Mouse (Mus musculus) MEL (cell line): Measurements from ENCODE around the gene Klhl3.

Experiments used
- CHD2 ChIP-seq: IDR thresholded peaks from 2 replicates; pipeline ENCODE4 v1.6.1; 2011; ENCODE audit warnings: low read length, improper control_type of control experiment
- CTCF ChIP-seq, 3 experiments: IDR thresholded peaks in 2 of 3; conservative IDR thresholded peaks in 1 of 3; 2 replicates each; pipeline ENCODE4 v1.5.1; 2011 to 2012; ENCODE audit warnings: low read length in 3 of 3, low read depth in 2 of 3, mild to moderate bottlenecking in 2 of 3, improper control_type of control experiment in 1 of 3, inconsistent platforms in 1 of 3, mixed read lengths in 1 of 3, moderate library complexity in 1 of 3; ENCODE audit not compliant: control insufficient read depth in 1 of 3, insufficient read depth in 1 of 3, poor library complexity in 1 of 3, severe bottlenecking in 1 of 3
- EP300 ChIP-seq, 2 experiments: IDR thresholded peaks; 2 replicates each; pipeline ENCODE4 v1.6.1; 2011; ENCODE audit warnings: improper control_type of control experiment in 2 of 2, low read length in 2 of 2, low read depth in 1 of 2, mild to moderate bottlenecking in 1 of 2
- GATA1 ChIP-seq: IDR thresholded peaks from 2 replicates; pipeline ENCODE4 v1.6.1; 2011; ENCODE audit warnings: low read depth, low read length, improper control_type of control experiment
- POLR2A ChIP-seq, 2 experiments: IDR thresholded peaks; 2 replicates each; pipeline ENCODE4 v1.6.1; 2011 to 2012; ENCODE audit warnings: low read length in 2 of 2, mild to moderate bottlenecking in 2 of 2, control low read depth in 1 of 2, improper control_type of control experiment in 1 of 2, low read depth in 1 of 2, moderate library complexity in 1 of 2; ENCODE audit not compliant: control insufficient read depth in 1 of 2, insufficient read depth in 1 of 2, poor library complexity in 1 of 2
- RCOR1 ChIP-seq: IDR thresholded peaks from 2 replicates; pipeline ENCODE4 v1.6.1; 2012; ENCODE audit warnings: low read depth, mild to moderate bottlenecking, inconsistent platforms, low read length, improper control_type of control experiment
- TAL1 ChIP-seq: IDR thresholded peaks from 2 replicates; pipeline ENCODE4 v1.6.1; 2012; ENCODE audit warnings: mild to moderate bottlenecking, inconsistent platforms, low read length, moderate library complexity, mixed read lengths
- USF2 ChIP-seq, 2 experiments: IDR thresholded peaks; 2 replicates each; pipeline ENCODE4 v1.6.1; 2011 to 2012; ENCODE audit warnings: improper control_type of control experiment in 2 of 2, low read length in 2 of 2, borderline replicate concordance in 1 of 2, inconsistent platforms in 1 of 2, low read depth in 1 of 2, mild to moderate bottlenecking in 1 of 2; ENCODE audit not compliant: insufficient read depth in 1 of 2
- ZNF384 ChIP-seq: IDR thresholded peaks from 2 replicates; pipeline ENCODE4 v1.6.1; 2012; ENCODE audit warnings: low read depth, mild to moderate bottlenecking, inconsistent platforms, low read length, improper control_type of control experiment

- TF ChIP-seq CTCF (IDR thresholded peaks at IDR 0.05 in 2 of 3, conservative IDR thresholded peaks at IDR 0.05 in 1 of 3; ENCODE audit: control insufficient read depth in 1 of 3, insufficient read depth in 1 of 3, low read depth in 2 of 3, low read length in 3 of 3, poor library complexity in 1 of 3, severe bottlenecking in 1 of 3) (no peak), EP300 (IDR thresholded peaks at IDR 0.05; ENCODE audit: low read depth in 1 of 2, low read length in 2 of 2) (no peak), RCOR1 (no peak), CHD2 (no peak), POLR2A (IDR thresholded peaks at IDR 0.05; ENCODE audit: control insufficient read depth in 1 of 2, insufficient read depth in 1 of 2, low read depth in 1 of 2, low read length in 2 of 2, poor library complexity in 1 of 2) (no peak), ZNF384 (no peak), TAL1 (no peak), USF2 (IDR thresholded peaks at IDR 0.05; ENCODE audit: borderline replicate concordance in 1 of 2, insufficient read depth in 1 of 2, low read depth in 1 of 2, low read length in 2 of 2) (no peak), GATA1 (no peak)
Observed at GRCm38 (mm10) chr13:58160761-58161160, 47.4 kb upstream of the Klhl3 start.
